Mouse (Mus musculus): ENCODE data around the gene C1qtnf2. TPM values are rescaled to one million over a fixed set of nuclear protein-coding genes. Genes with fewer than 3 reads are reported as not detected.

Gene C1qtnf2
- polyA plus RNA-seq, 1 experiment from 2014 or later = 1.1 TPM

DNA sequence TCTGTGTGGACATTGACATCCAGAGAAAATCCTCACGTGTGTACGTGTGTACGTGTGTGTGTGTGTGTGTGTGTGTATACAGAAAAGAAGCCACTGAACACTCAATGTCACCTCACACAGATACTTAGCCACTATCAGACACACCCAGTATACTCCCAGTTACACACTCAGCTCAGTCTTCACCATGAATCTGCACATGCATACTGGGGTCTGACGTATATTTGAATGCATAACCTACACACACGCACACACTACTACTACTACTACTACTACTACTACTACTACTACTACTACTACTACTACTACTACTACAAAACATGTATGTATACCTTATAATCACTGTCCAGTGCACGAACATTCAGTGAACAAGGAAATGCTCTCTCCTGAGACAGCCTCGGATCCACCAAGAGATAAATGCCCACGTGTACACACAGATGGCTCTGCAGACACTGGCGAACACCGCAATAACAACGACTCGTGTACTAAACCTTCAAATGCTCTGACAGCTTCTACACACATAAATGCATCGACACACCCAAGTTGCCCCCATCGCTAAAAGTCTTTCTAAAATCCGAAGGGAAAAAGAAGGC is 346 bp upstream of the C1qtnf2 start:
- peaks cover 4% of the 10 kb centered on the region; the same call in 1 of the 2 replicates for H3K4me1 ChIP-seq (replicated peaks; ENCODE audit: control insufficient read depth, insufficient read depth, low read length)
- H3K9ac ChIP-seq (ENCODE audit: low read length) = peak overlapping the region; percentile 45; the same call in 1 of the 2 replicates
- DNase-seq (ENCODE audit: low spot score) (no peak), ATAC-seq (replicated peaks; ENCODE audit: low FRiP score) (peak; percentile 18; the same call in 1 of the 2 replicates)
- H3K27ac ChIP-seq (ENCODE audit: low read depth, low read length) = no peak overlapping the region
- peak overlapping the region; percentile 62; the same call in 1 of the 2 replicates for H3K4me2 ChIP-seq (ENCODE audit: low read depth, low read length, severe bottlenecking)
- no peaks in the 10 kb centered on the region for H3K36me3 ChIP-seq (ENCODE audit: control insufficient read depth, insufficient read depth, low read length)
- WGBS = 57% methylated on average over 15 of the region's 15 CpGs
- H3K4me3 ChIP-seq (ENCODE audit: low read depth, low read length) = peak overlapping the region; percentile 20
- H3K27me3 ChIP-seq (ENCODE audit: control insufficient read depth, insufficient read depth, low read length) = no peaks in the 10 kb centered on the region
- H3K9me3 ChIP-seq (ENCODE audit: control insufficient read depth, low read length) = no peaks in the 10 kb centered on the region

DNA sequence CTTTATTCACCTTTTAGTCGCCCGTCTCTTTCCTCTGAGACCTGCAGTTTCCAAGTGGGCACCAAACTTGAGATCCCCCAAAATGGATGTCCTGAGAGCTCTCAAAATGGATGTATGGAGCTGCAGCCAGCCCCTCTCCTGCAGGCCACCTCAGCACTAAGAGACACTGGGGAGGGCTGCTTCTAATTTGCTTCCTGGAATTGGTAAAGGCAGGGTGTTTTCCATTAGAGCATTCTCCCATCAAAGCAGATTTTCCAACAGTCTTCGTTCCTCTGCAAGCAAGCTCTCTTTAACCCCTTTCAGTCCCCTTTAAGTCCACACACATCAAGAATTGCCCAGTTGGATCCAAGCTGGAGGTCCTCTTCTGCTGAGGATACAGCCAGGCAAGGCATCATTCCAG is 5.3 kb downstream of the C1qtnf2 start:
- Histone ChIP-seq H3K4me1 (replicated peaks; ENCODE audit: control insufficient read depth, insufficient read depth, low read length) (no peaks in the 10 kb centered on the region; the same call in 1 of the 2 replicates), H3K27me3 (ENCODE audit: control insufficient read depth, insufficient read depth, low read length) (no peaks in the 10 kb centered on the region), H3K4me2 (ENCODE audit: low read depth, low read length, severe bottlenecking) (no peak overlapping the region), H3K27ac (ENCODE audit: low read depth, low read length) (no peak overlapping the region), H3K9me3 (ENCODE audit: control insufficient read depth, low read length) (no peaks in the 10 kb centered on the region), H3K4me3 (ENCODE audit: low read depth, low read length) (no peak overlapping the region), H3K36me3 (ENCODE audit: control insufficient read depth, insufficient read depth, low read length) (no peaks in the 10 kb centered on the region), H3K9ac (ENCODE audit: low read length) (no peak overlapping the region)
- peak; percentile 22 for DNase-seq (ENCODE audit: low spot score)
- 86% methylated on average over 3 of the region's 3 CpGs for WGBS
- ATAC-seq (replicated peaks; ENCODE audit: low FRiP score) = no peak

DNA sequence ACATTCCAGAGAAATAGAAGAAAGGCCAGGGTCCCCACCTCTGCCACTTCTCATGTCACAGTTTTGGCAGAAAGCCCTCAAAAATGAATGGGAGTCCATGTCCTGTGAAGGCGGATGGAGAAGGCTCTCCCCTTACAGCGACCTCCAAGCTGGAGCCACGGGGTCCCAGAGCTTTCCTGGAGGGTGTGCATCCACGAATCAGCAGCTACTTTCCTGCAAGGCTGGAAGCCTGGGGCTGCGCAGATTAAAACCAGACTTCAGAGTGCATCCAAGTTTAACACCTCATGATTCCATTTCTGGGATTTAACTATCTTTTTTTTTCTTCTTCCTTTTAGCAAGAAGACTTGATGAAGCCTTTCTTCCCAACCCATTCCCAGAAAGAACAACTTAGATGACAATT is 6.5 kb downstream of the C1qtnf2 start:
- no peak overlapping the region for H3K4me3 ChIP-seq (ENCODE audit: low read depth, low read length)
- ATAC-seq (replicated peaks; ENCODE audit: low FRiP score) (no peak), DNase-seq (ENCODE audit: low spot score) (peak; percentile 17)
- H3K9ac ChIP-seq (ENCODE audit: low read length) = no peak overlapping the region
- H3K4me2 ChIP-seq (ENCODE audit: low read depth, low read length, severe bottlenecking) = no peak overlapping the region
- no peaks in the 10 kb centered on the region for H3K27me3 ChIP-seq (ENCODE audit: control insufficient read depth, insufficient read depth, low read length)
- 59% methylated on average over 5 of the region's 5 CpGs for WGBS
- H3K9me3 ChIP-seq (ENCODE audit: control insufficient read depth, low read length) = no peaks in the 10 kb centered on the region
- no peaks in the 10 kb centered on the region for H3K36me3 ChIP-seq (ENCODE audit: control insufficient read depth, insufficient read depth, low read length)
- no peaks in the 10 kb centered on the region for H3K4me1 ChIP-seq (replicated peaks; ENCODE audit: control insufficient read depth, insufficient read depth, low read length)
- no peak overlapping the region for H3K27ac ChIP-seq (ENCODE audit: low read depth, low read length)

DNA sequence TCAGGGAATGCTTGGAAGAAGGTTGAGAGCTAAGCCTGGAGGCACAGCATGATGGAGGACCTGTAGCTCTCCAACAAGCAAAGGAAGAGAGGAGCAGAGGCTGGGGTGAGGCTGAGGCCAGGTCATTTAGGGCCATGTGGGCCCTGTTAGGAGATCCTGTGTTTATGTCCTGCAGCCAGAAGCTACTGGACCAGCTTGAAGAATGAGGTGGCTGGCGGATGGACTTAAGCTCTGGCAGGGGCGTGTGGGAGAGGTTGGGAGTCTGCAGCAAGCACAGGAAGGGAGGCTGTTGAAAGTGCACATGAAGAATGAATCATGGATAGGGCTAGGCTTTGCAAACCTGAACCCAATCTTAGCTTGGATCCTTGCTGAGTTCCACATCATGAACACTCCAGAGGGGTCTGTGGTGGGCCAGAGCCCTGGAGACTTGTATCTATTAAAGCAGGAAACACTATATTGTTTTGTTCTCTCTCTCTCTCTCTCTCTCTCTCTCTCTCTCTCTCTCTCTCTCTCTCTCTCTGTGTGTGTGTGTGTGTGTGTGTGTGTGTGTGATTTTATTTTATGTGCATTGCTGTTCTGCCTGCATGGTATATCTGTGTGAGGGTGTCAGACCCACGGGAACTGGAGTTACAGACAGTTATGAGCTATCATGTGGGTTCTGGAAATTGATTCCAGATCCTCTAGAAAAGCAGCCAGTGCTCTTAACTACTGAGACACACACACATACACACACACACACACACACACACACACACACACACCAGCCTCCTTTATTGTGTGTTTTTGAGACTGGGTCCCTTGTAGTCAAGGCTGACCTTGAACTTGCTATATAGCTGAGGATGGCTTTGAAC is 7.8 kb downstream of the C1qtnf2 start:
- no peak overlapping the region for H3K9ac ChIP-seq (ENCODE audit: low read length)
- no peak overlapping the region for H3K27ac ChIP-seq (ENCODE audit: low read depth, low read length)
- H3K4me3 ChIP-seq (ENCODE audit: low read depth, low read length) = no peak overlapping the region
- H3K4me2 ChIP-seq (ENCODE audit: low read depth, low read length, severe bottlenecking) = no peak overlapping the region
- DNase-seq (ENCODE audit: low spot score) = no peak
- no peaks in the 10 kb centered on the region for H3K27me3 ChIP-seq (ENCODE audit: control insufficient read depth, insufficient read depth, low read length)
- no peaks in the 10 kb centered on the region for H3K9me3 ChIP-seq (ENCODE audit: control insufficient read depth, low read length)
- WGBS = 69% methylated on average over 3 of the region's 3 CpGs
- H3K36me3 ChIP-seq (ENCODE audit: control insufficient read depth, insufficient read depth, low read length) = no peaks in the 10 kb centered on the region
- ATAC-seq (replicated peaks; ENCODE audit: low FRiP score) = no peak
- no peaks in the 10 kb centered on the region for H3K4me1 ChIP-seq (replicated peaks; ENCODE audit: control insufficient read depth, insufficient read depth, low read length)

DNA sequence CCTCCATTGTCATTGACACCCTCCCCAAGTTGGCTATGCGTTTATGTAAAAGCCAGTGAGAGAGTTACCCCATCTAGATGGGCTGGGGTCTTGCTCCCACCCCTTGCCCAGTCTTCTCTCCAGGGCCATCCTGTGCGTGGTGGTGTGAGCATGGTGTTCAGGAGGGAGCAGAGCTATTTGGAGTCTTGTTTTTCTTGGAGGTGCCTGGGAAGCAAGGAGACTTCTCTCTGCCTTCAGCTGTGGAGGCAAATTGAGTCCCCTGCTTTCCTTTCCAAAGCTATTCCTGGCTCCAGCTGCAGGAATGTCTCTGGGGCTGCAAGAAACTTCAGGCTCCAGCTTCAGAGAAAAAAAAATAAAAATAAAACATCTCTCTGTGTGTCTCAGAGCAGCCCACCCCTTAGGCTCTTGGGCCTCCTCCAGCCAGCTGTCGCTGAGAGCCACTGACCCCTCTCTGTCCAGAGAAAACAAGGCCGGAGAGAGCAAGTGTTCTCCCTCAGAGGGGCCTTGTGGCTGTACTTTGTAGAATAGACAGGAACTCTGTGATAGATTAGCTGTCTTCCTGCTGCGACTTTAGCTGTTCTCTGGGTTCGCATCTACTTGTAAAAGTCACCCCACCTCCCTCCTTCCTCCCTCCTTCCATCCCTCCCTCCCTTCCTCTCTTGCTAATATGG is 9.2 kb downstream of the C1qtnf2 start:
- 65% methylated on average over 6 of the region's 6 CpGs for WGBS
- Histone ChIP-seq H3K4me3 (ENCODE audit: low read depth, low read length) (no peak overlapping the region), H3K27me3 (ENCODE audit: control insufficient read depth, insufficient read depth, low read length) (no peaks in the 10 kb centered on the region), H3K4me2 (ENCODE audit: low read depth, low read length, severe bottlenecking) (no peak overlapping the region), H3K4me1 (replicated peaks; ENCODE audit: control insufficient read depth, insufficient read depth, low read length) (no peaks in the 10 kb centered on the region), H3K9ac (ENCODE audit: low read length) (no peak overlapping the region), H3K9me3 (ENCODE audit: control insufficient read depth, low read length) (no peaks in the 10 kb centered on the region), H3K36me3 (ENCODE audit: control insufficient read depth, insufficient read depth, low read length) (no peaks in the 10 kb centered on the region), H3K27ac (ENCODE audit: low read depth, low read length) (no peak overlapping the region)
- no peak for ATAC-seq (replicated peaks; ENCODE audit: low FRiP score)
- DNase-seq (ENCODE audit: low spot score) = peak; percentile 32

DNA sequence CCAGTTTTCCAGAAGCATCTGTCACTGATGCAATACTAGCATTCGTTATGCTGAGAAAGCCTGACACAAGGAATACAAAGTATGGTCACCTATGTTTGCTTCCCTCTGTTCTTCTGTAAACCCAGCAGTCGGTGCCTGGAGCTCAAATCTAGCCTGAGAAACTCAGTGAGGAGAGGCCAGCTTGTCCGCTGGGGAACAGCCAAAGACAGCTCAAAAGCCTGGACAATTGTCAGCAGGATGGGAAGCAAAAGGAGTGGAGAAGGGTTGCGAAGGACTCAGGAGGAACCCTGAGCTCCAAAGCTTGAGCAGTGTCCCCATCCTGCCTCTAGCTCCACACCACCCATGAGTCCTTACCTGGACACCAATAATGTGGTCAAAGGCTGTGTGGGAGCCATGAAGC is 10.0 kb downstream of the C1qtnf2 start:
- no peaks in the 10 kb centered on the region for H3K36me3 ChIP-seq (ENCODE audit: control insufficient read depth, insufficient read depth, low read length)
- H3K4me1 ChIP-seq (replicated peaks; ENCODE audit: control insufficient read depth, insufficient read depth, low read length) = no peaks in the 10 kb centered on the region
- H3K9me3 ChIP-seq (ENCODE audit: control insufficient read depth, low read length) = no peaks in the 10 kb centered on the region
- H3K4me2 ChIP-seq (ENCODE audit: low read depth, low read length, severe bottlenecking) = no peak overlapping the region
- H3K9ac ChIP-seq (ENCODE audit: low read length) = no peak overlapping the region
- DNase-seq (ENCODE audit: low spot score) = no peak
- no peaks in the 10 kb centered on the region for H3K27me3 ChIP-seq (ENCODE audit: control insufficient read depth, insufficient read depth, low read length)
- no peak overlapping the region for H3K27ac ChIP-seq (ENCODE audit: low read depth, low read length)
- H3K4me3 ChIP-seq (ENCODE audit: low read depth, low read length) = no peak overlapping the region
- ATAC-seq (replicated peaks; ENCODE audit: low FRiP score) = no peak
- 88% methylated on average over 4 of the region's 4 CpGs for WGBS

DNA sequence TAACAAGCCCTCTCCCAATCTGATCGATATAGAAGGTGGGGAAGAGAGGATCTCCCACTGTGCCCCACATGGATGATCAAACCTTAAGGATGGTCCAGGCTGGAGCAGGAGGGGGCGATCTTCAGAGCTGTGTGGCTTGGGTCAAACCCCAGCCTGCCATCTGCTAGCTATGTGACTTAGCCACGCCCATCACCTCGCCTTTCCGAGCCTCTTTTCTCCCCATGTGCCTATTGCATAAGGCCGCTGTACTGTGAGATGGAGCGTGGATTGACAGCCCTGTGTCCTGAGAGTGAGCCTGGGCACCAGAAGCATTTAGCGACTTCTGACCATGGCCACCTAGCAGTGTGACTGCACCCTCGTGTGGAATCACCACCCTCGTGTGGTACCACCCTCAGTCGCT is 10.6 kb downstream of the C1qtnf2 start:
- H3K36me3 ChIP-seq (ENCODE audit: control insufficient read depth, insufficient read depth, low read length) = no peaks in the 10 kb centered on the region
- H3K4me3 ChIP-seq (ENCODE audit: low read depth, low read length) = no peak overlapping the region
- no peak overlapping the region for H3K4me2 ChIP-seq (ENCODE audit: low read depth, low read length, severe bottlenecking)
- no peaks in the 10 kb centered on the region for H3K27me3 ChIP-seq (ENCODE audit: control insufficient read depth, insufficient read depth, low read length)
- no peak overlapping the region for H3K27ac ChIP-seq (ENCODE audit: low read depth, low read length)
- no peak overlapping the region for H3K9ac ChIP-seq (ENCODE audit: low read length)
- peak; percentile 33; the same call in 1 of the 2 replicates for ATAC-seq (replicated peaks; ENCODE audit: low FRiP score)
- H3K9me3 ChIP-seq (ENCODE audit: control insufficient read depth, low read length) = no peaks in the 10 kb centered on the region
- 46% methylated on average over 11 of the region's 11 CpGs for WGBS
- peak; percentile 52 for DNase-seq (ENCODE audit: low spot score)
- no peaks in the 10 kb centered on the region for H3K4me1 ChIP-seq (replicated peaks; ENCODE audit: control insufficient read depth, insufficient read depth, low read length)

DNA sequence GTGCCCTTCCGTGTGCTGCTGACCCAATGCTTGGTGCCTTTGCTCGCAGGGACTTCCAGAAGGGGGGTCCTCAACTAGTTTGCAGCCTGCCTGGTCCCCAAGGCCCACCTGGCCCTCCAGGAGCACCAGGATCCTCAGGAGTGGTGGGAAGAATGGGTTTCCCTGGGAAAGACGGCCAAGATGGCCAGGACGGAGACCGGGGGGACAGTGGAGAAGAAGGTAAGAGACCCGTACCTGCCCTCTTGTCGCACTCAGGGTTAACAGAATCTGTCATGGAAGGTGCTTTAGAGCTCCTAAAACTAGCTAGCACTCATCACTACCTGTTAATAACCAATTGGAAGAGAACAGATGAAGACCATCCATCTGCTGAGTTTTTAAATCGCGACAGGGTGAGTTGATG is 11.8 kb downstream of the C1qtnf2 start:
- 93% methylated on average over 9 of the region's 9 CpGs for WGBS

More for the DNA sequence above, 11.8 kb downstream of the C1qtnf2 start:
- H3K9ac ChIP-seq (ENCODE audit: low read length) = no peak overlapping the region
- peak; percentile 16 for DNase-seq (ENCODE audit: low spot score)
- no peak overlapping the region for H3K4me2 ChIP-seq (ENCODE audit: low read depth, low read length, severe bottlenecking)
- no peak for ATAC-seq (replicated peaks; ENCODE audit: low FRiP score)
- H3K4me1 ChIP-seq (replicated peaks; ENCODE audit: control insufficient read depth, insufficient read depth, low read length) = no peaks in the 10 kb centered on the region
- no peak overlapping the region for H3K27ac ChIP-seq (ENCODE audit: low read depth, low read length)
- H3K9me3 ChIP-seq (ENCODE audit: control insufficient read depth, low read length) = no peaks in the 10 kb centered on the region
- no peaks in the 10 kb centered on the region for H3K27me3 ChIP-seq (ENCODE audit: control insufficient read depth, insufficient read depth, low read length)
- H3K4me3 ChIP-seq (ENCODE audit: low read depth, low read length) = no peak overlapping the region
- H3K36me3 ChIP-seq (ENCODE audit: control insufficient read depth, insufficient read depth, low read length) = no peaks in the 10 kb centered on the region

Data from forebrain, embryonic 11.5 days (tissue).